Mouse (Mus musculus): ENCODE measurements around the gene Exoc6b.

Gene Exoc6b

GRCm38 (mm10) chr6:84726876-84727275, 342.4 kb downstream of the Exoc6b start:
- no peak for DNase-seq (ENCODE audit: low spot score)

GRCm38 (mm10) chr6:84713171-84713570, 356.1 kb downstream of the Exoc6b start:
- DNase-seq (ENCODE audit: low spot score): no peak

- no peak for DNase-seq (ENCODE audit: low spot score)
Measured at GRCm38 (mm10) chr6:84710831-84711230, 358.5 kb downstream of the Exoc6b start.

- no peak for DNase-seq (ENCODE audit: low spot score)
Measured at GRCm38 (mm10) chr6:84708631-84709030, 360.7 kb downstream of the Exoc6b start.

GRCm38 (mm10) chr6:84699579-84699978, 369.7 kb downstream of the Exoc6b start:
- DNase-seq (ENCODE audit: low spot score): no peak

GRCm38 (mm10) chr6:84698288-84698673, 371.0 kb downstream of the Exoc6b start:
- no peak for DNase-seq (ENCODE audit: low spot score)

GRCm38 (mm10) chr6:84697474-84698287, 371.6 kb downstream of the Exoc6b start:
- peak; percentile 18 for DNase-seq (ENCODE audit: low spot score)

- no peak for DNase-seq (ENCODE audit: low spot score)
Measured at GRCm38 (mm10) chr6:84693844-84694243, 375.5 kb downstream of the Exoc6b start.

- DNase-seq (ENCODE audit: low spot score): no peak
Measured at GRCm38 (mm10) chr6:84693204-84693603, 376.1 kb downstream of the Exoc6b start.

- no peak for DNase-seq (ENCODE audit: low spot score)
Measured at GRCm38 (mm10) chr6:84691907-84692306, 377.4 kb downstream of the Exoc6b start.

GRCm38 (mm10) chr6:84677770-84678169, 391.5 kb downstream of the Exoc6b start:
- no peak for DNase-seq (ENCODE audit: low spot score)

- no peak for DNase-seq (ENCODE audit: low spot score)
Measured at GRCm38 (mm10) chr6:84674936-84675335, 394.4 kb downstream of the Exoc6b start.

- DNase-seq (ENCODE audit: low spot score): peak; percentile 61
Measured at GRCm38 (mm10) chr6:84674136-84674535, 395.2 kb downstream of the Exoc6b start.

GRCm38 (mm10) chr6:84661451-84662112, 407.7 kb downstream of the Exoc6b start:
- no peak for DNase-seq (ENCODE audit: low spot score)

GRCm38 (mm10) chr6:84660982-84661381, 408.3 kb downstream of the Exoc6b start:
- no peak for DNase-seq (ENCODE audit: low spot score)

- peak; percentile 7 for DNase-seq (ENCODE audit: low spot score)
Measured at GRCm38 (mm10) chr6:84657091-84657490, 412.2 kb downstream of the Exoc6b start.

- DNase-seq (ENCODE audit: low spot score): peak; percentile 16
Measured at GRCm38 (mm10) chr6:84656680-84657079, 412.6 kb downstream of the Exoc6b start.

GRCm38 (mm10) chr6:84651902-84652301, 417.4 kb downstream of the Exoc6b start:
- DNase-seq (ENCODE audit: low spot score): no peak

GRCm38 (mm10) chr6:84647197-84647596, 422.1 kb downstream of the Exoc6b start:
- no peak for DNase-seq (ENCODE audit: low spot score)

GRCm38 (mm10) chr6:84646696-84647095, 422.6 kb downstream of the Exoc6b start:
- no peak for DNase-seq (ENCODE audit: low spot score)

- no peak for DNase-seq (ENCODE audit: low spot score)
Measured at GRCm38 (mm10) chr6:84641062-84641431, 428.3 kb downstream of the Exoc6b start.

- DNase-seq (ENCODE audit: low spot score): peak; percentile 75
Measured at GRCm38 (mm10) chr6:84640324-84641061, 428.8 kb downstream of the Exoc6b start.

- no peak for DNase-seq (ENCODE audit: low spot score)
Measured at GRCm38 (mm10) chr6:84638206-84638605, 431.1 kb downstream of the Exoc6b start.

Measured in yolk sac, embryonic 10.5 days (tissue).